Mouse (Mus musculus) gastrocnemius, adult 2 months (tissue): ENCODE data around the gene Zfp276. TPM values are rescaled to one million over a fixed set of nuclear protein-coding genes. Genes with fewer than 3 reads are reported as not detected.
A peak's percentile ranks its signal among the peaks of the same experiment; 100 is the strongest.
"Not testable (repeated sequence)": the region's sequence is repeated elsewhere in the genome, so short reads cannot be mapped to it uniquely, and the experiment has no call there.

Experiments
- DNase-seq: peaks from one replicate; pipeline ENCODE4 v3.0.0; 2022
- H3K27ac ChIP-seq: fragments of 200-600 bp; 2 replicates; pipeline ENCODE4 v1.8.1; 2022; ENCODE audit warnings: mild to moderate bottlenecking
- H3K4me3 ChIP-seq: fragments of 200-600 bp; 2 replicates; pipeline ENCODE4 v1.8.1; 2022; ENCODE audit warnings: mild to moderate bottlenecking, moderate library complexity
- CTCF ChIP-seq: fragments of 200-600 bp; IDR thresholded peaks from 2 replicates; pipeline ENCODE4 v1.8.1; 2022; ENCODE audit warnings: antibody characterized with exemption, mild to moderate bottlenecking, moderate library complexity
- intact Hi-C: fragments of 180-260 bp; cut with DNase I; formaldehyde crosslinking; loops from one replicate; pipeline ENCODE4 v1.15.1; 2025
- total RNA-seq, 2 experiments: library from RNA; stranded (reverse); gene quantifications; 2 replicates each; pipeline ENCODE4 v1.2.3; 2021

The Zfp276 gene
- total RNA-seq, 2 experiments from 2014 or later = 5.2 to 8.1 TPM

DNA sequence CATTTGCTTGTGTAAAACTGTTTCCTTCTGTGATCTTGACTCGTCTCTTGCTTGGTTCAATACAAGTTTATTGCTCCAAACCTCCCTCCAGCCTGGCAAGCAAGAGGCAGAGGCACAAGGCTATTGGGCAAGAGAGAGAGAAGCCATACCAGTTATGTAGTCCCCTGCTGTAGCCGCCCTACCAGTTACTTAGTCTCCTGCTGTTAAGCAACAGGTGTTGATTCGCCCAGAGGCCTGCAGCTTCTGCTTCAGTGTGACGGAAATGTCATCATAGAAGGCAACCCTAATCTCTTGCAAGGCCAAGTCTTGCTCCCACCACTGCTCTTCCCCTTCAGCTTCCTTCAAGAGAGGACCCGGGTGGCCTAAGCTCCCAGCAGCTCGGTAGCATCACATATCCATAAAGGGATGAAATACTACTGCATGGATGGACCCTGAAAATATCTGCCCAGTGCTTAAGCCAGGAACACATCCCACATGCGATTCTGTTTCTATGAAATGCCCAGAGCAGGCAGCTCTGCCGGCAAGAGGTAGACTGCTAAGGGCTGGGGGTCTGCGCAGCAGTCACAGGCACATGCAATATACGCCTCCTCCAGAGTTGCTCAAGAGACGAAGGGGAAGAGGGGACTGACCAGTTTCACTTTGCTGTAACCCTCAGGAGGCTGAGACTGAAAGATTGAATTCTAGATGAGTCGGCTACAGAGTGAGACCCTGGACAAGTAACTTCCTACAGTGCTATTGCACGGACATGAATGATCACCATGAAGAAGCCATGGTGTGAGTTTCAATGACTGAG, 26.5 kb downstream of the Zfp276 start:
- TF ChIP-seq CTCF = no peak
- Histone ChIP-seq H3K27ac (no peak overlapping the region), H3K4me3 (no peak overlapping the region)
- intact Hi-C loops = no loop called here
- no peak for DNase-seq

DNA sequence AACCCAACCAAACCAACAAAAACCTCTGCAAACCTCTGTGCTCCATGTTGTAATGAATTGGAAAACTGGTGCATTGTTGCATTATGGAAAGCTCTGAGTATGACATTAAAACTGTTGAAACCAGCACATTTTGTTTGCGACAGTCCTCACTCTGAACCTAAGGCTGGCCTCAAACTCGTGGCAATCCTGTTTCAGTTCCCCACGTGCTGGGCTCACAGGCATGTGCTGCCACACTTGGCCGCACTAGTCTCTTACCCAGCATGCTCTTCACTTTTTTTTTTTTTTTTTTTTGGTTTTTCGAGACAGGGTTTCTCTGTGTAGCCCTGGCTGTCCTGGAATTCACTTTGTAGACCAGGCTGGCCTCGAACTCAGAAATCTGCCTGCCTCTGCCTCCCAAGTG, 29.0 kb downstream of the Zfp276 start:
- DNase-seq, H3K4me3 ChIP-seq, intact Hi-C loops, H3K27ac ChIP-seq: not testable (repeated sequence)

DNA sequence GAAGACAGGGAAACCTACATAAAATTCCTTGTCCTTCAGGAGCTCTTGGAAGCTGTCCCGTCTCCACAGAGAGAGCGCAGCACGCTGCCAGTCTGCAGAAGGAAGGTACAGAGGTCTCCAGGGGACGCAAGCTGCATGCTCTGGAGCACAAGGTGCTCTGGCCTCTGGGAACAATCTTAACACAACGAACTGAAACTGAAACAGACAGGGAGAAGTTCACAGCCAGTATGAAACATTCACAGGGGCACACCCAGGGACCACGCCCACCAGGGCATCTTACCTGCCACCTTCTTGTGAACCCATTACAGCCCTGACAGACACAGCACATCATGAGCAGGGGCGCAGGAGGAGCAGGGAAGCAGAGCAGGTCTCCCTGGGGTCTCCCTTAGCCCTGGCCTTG, 30.0 kb downstream of the Zfp276 start:
- no peak for DNase-seq
- intact Hi-C loops = no loop called here
- no peak for TF ChIP-seq CTCF
- Histone ChIP-seq H3K27ac (no peak overlapping the region), H3K4me3 (no peak overlapping the region)

- H3K4me3 ChIP-seq = no peak overlapping the region
- TF ChIP-seq CTCF = no peak
- intact Hi-C loops = no loop called here
- no peak overlapping the region for H3K27ac ChIP-seq
- DNase-seq = no peak
Measured at GRCm38 (mm10) chr8:123284493-123284892, 30.5 kb downstream of the Zfp276 start.

- DNase-seq = no peak
- Histone ChIP-seq H3K4me3 (no peak overlapping the region), H3K27ac (no peak overlapping the region)
- intact Hi-C loops = no loop called here
- no peak for TF ChIP-seq CTCF
Measured at GRCm38 (mm10) chr8:123287362-123287761, 33.4 kb downstream of the Zfp276 start.

- H3K27ac ChIP-seq = no peak overlapping the region
- no peak overlapping the region for H3K4me3 ChIP-seq
- TF ChIP-seq CTCF = peak; percentile 50
- intact Hi-C loops = no loop called here
- no peak for DNase-seq
Measured at GRCm38 (mm10) chr8:123290166-123290565, 36.2 kb downstream of the Zfp276 start.

GRCm38 (mm10) chr8:123290679-123291078, 36.7 kb downstream of the Zfp276 start:
- no peak for TF ChIP-seq CTCF
- intact Hi-C loops = no loop called here
- H3K27ac ChIP-seq = no peak overlapping the region
- H3K4me3 ChIP-seq = no peak overlapping the region
- no peak for DNase-seq

- intact Hi-C loops = no loop called here
- no peak for TF ChIP-seq CTCF
- no peak overlapping the region for H3K4me3 ChIP-seq
- no peak overlapping the region for H3K27ac ChIP-seq
- DNase-seq = no peak
Measured at GRCm38 (mm10) chr8:123291716-123292115, 37.7 kb downstream of the Zfp276 start.

- Histone ChIP-seq H3K4me3 (no peak overlapping the region), H3K27ac (no peak overlapping the region)
- no peak for TF ChIP-seq CTCF
- no peak for DNase-seq
- intact Hi-C loops = no loop called here
Measured at GRCm38 (mm10) chr8:123292281-123292680, 38.3 kb downstream of the Zfp276 start.

DNA sequence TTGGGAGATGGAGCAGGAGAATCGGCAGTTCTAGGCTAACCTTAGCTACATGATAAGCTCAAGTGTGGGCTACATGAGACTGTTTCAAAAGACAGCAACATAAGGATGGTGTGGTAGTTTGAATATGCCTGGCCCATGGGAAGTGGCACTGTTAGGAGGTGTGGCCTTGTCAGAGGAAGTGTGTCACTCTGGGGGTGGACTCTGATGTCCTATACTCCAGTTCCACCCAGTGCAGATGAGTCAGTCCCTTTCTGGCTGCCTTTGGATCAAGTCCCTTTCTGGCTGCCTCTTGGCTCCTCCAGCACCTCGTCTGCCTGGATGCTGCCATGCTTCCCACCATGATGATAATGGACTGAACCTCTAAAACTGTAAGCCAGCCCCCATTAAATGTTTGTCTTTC, 38.8 kb downstream of the Zfp276 start:
- intact Hi-C loops = no loop called here
- no peak overlapping the region for H3K4me3 ChIP-seq
- TF ChIP-seq CTCF = no peak
- H3K27ac ChIP-seq = no peak overlapping the region
- no peak for DNase-seq

- no peak for TF ChIP-seq CTCF
- no peak for DNase-seq
- no peak overlapping the region for H3K27ac ChIP-seq
- intact Hi-C loops = no loop called here
- H3K4me3 ChIP-seq = no peak overlapping the region
Measured at GRCm38 (mm10) chr8:123298301-123298700, 44.3 kb downstream of the Zfp276 start.

DNA sequence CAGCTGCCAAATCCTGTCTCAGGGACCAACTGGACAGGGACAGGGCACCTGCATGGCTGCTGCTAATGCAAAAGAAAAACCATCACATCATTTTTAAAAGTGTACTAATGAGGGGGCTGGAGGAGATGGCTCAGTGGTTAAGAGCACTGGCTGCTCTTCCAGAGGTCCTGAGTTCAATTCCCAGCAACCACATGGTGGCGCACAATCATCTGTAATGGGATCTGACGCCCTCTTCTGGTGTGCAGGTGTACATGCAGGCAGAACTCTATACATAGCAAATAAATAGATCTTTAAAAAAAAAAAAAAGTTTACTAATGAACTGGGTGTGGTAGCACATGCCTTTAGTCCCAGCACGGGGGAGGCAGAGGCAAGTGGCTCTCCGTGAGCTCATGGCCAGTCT, 54.7 kb downstream of the Zfp276 start:
- intact Hi-C loops = no loop called here
- Histone ChIP-seq H3K27ac (no peak overlapping the region), H3K4me3 (no peak overlapping the region)
- TF ChIP-seq CTCF = no peak
- no peak for DNase-seq

DNA sequence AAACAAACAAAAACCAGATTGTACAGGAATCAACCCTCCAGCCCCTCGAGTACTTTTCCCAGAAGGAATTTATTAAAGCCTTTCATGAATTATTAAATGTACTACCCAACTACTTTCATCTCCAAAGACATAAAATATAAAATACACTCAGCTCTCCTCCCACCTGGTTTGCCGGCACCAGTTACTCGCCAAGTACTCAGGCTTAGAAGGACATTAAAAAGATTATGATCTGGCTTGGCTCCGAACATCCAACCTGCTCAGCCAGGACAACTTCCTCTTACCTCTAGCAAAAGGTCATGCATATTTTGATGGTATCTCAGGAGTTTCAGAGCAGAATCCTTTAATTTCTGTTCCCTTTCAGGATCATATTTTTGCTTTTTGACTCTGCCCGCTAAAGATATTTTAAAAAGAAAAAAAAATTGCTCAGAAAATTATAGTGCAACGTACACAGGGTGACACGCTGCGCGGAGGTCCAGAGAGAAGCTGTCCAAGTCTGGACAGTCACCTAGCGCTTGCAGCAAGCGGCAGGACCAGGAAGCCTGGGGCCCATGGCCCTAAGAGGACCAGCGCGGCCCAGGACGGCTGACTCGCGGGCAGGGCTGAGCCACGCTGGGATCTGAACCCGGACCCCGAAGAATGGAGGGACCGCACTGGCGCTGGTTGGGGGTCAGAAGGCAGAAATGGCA, 63.9 kb downstream of the Zfp276 start:
- intact Hi-C loops = no loop called here

More for the DNA sequence above, 63.9 kb downstream of the Zfp276 start:
- DNase-seq = no peak
- H3K27ac ChIP-seq = no peak overlapping the region
- peak overlapping the region; percentile 70 for H3K4me3 ChIP-seq
- no peak for TF ChIP-seq CTCF
